Mouse (Mus musculus): Measurements from ENCODE around the gene Lpcat1.

The Lpcat1 gene

GRCm38 (mm10) chr13:73536403-73536821 lies 69.4 kb downstream of the Lpcat1 start, which contains the start of gene Slc6a3:
Slc6a3 (plus strand) TSS chr13:73536747.
- DNase-seq (ENCODE audit: low spot score in 2 of 2) = no peak

DNA sequence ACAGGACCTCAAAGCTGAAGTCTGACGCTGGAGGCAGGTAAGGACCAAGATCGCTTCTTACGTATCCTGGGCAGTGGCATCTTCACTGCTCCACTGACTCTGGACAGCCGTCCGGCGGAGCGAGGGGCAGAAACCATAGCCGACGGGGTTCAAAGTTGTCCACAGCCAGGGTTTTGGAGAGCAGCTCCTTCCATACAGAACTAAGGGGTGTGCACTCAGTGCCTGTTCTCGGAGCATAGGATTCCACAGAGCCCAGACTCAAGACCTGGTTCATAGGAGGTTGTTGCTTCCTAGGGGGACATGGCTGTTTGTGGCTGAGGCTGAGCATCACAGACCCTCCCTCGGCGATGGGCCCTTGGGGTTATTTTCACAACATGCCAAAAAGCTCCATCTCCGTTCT lies 69.8 kb downstream of the Lpcat1 start:
- no peak for DNase-seq (ENCODE audit: low spot score in 2 of 2)

DNA sequence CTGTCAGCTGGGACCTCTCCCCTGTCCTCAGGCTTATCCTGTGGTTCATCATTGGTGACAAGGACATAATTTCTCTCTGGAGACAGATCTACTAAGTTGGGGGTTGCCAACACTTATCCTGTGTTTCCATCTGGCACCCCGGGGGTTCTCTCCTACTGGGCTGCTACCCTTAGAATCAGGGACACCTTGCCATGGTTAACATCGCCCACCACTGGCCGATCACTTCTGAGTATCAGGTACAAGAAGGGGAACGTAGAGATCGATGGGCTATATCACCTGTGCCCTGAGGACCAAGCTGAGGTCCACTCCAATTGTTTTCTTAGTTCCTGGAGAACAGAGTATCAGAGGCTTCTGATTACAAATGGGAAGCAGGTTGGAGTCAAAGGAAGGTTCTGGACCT lies 97.2 kb downstream of the Lpcat1 start:
- no peak for DNase-seq (ENCODE audit: low spot score in 2 of 2)
